ENCODE assay signal across 8 mouse cellular contexts in genomic region chr16:33988358-33989012, GRCm38 (mm10). TPM values are rescaled to one million over a fixed set of nuclear protein-coding genes. Genes with fewer than 3 reads are reported as not detected.
DNase-seq lines count a peak whose midpoint lies in the region; ATAC-seq and TF ChIP-seq lines count a peak whose summit lies in the region.

No protein-coding gene starts in this region.

- no peaks in the 10 kb centered on the region for H3K36me3 ChIP-seq in forebrain, embryonic 11.5 days (ENCODE audit: control insufficient read depth, insufficient read depth, low read length)
- peaks cover 16% of the 10 kb centered on the region; the same call in 1 of the 2 replicates for H3K36me3 ChIP-seq in forebrain, embryonic 15.5 days
- H3K36me3 ChIP-seq in liver, adult 2 months (ENCODE audit: control insufficient read depth, insufficient read depth, low read length) = no peaks in the 10 kb centered on the region
- no peaks in the 10 kb centered on the region for H3K36me3 ChIP-seq in small intestine, adult 2 months (ENCODE audit: control insufficient read depth, insufficient read depth, low read length)

- intact Hi-C loops in heart, postnatal 36 days (cut with DNase I) = loop anchor here (1.0 kb wide), 2 partner anchors 37 to 168 kb away; no protein-coding TSS in a partner anchor

- WGBS in forebrain, embryonic 11.5 days = 66% methylated on average over 17 of the region's 17 CpGs
- 62% methylated on average over 17 of the region's 17 CpGs for WGBS in forebrain, embryonic 15.5 days
- WGBS in liver, adult 2 months = 53% methylated on average over 17 of the region's 17 CpGs
- WGBS in small intestine, adult 2 months = 52% methylated on average over 17 of the region's 17 CpGs

- no peaks in the 10 kb centered on the region for H3K4me1 ChIP-seq in forebrain, embryonic 11.5 days (replicated peaks; ENCODE audit: control insufficient read depth, insufficient read depth, low read length)
- no peaks in the 10 kb centered on the region for H3K4me1 ChIP-seq in forebrain, embryonic 15.5 days
- no peaks in the 10 kb centered on the region for H3K4me1 ChIP-seq in liver, adult 2 months (ENCODE audit: control insufficient read depth, insufficient read depth, low read length)
- peaks cover 14% of the 10 kb centered on the region for H3K4me1 ChIP-seq in small intestine, adult 2 months (ENCODE audit: control insufficient read depth, insufficient read depth, insufficient read length, low read length)

- H3K9me3 ChIP-seq in forebrain, embryonic 11.5 days (ENCODE audit: control insufficient read depth, low read length) = no peaks in the 10 kb centered on the region
- no peaks in the 10 kb centered on the region for H3K9me3 ChIP-seq in forebrain, embryonic 15.5 days

- H3K9ac ChIP-seq in forebrain, embryonic 11.5 days (ENCODE audit: low read length) = no peak overlapping the region
- no peak overlapping the region for H3K9ac ChIP-seq in forebrain, embryonic 15.5 days (replicated peaks)
- H3K9ac ChIP-seq in liver, adult 2 months (ENCODE audit: low read depth, low read length) = no peak overlapping the region

- no peaks in the 10 kb centered on the region for H3K79me2 ChIP-seq in liver, adult 2 months (ENCODE audit: control insufficient read depth, insufficient read depth, low read length)

- no peak for ATAC-seq in forebrain, embryonic 11.5 days (replicated peaks; ENCODE audit: low FRiP score)
- ATAC-seq in forebrain, embryonic 15.5 days (replicated peaks) = no peak

- H3K4me3 ChIP-seq in forebrain, embryonic 11.5 days (ENCODE audit: low read depth, low read length) = no peak overlapping the region
- no peak overlapping the region for H3K4me3 ChIP-seq in forebrain, embryonic 15.5 days
- no peak overlapping the region for H3K4me3 ChIP-seq in liver, adult 2 months (ENCODE audit: insufficient read depth, low read depth, low read length)
- H3K4me3 ChIP-seq in small intestine, adult 2 months (ENCODE audit: low read depth, low read length) = no peak overlapping the region

- H3K27ac ChIP-seq in forebrain, embryonic 11.5 days (ENCODE audit: low read depth, low read length) = no peak overlapping the region
- H3K27ac ChIP-seq in forebrain, embryonic 15.5 days (replicated peaks) = no peak overlapping the region
- no peak overlapping the region for H3K27ac ChIP-seq in liver, adult 2 months (replicated peaks; ENCODE audit: insufficient read depth, low read depth, low read length)
- peak overlapping the region; percentile 69 for H3K27ac ChIP-seq in small intestine, adult 2 months (ENCODE audit: insufficient read depth, low read depth, low read length)

- TF ChIP-seq POLR2A in liver, adult 2 months (IDR thresholded peaks at IDR 0.05; ENCODE audit: extremely low read depth, insufficient read depth, low read length) = no peak
- TF ChIP-seq POLR2A in small intestine, adult 2 months (IDR thresholded peaks at IDR 0.05; ENCODE audit: low read depth, low read length) = no peak

- H3K27me3 ChIP-seq in forebrain, embryonic 11.5 days (ENCODE audit: control insufficient read depth, insufficient read depth, low read length) = no peaks in the 10 kb centered on the region
- no peaks in the 10 kb centered on the region for H3K27me3 ChIP-seq in forebrain, embryonic 15.5 days
- H3K27me3 ChIP-seq in liver, adult 2 months (ENCODE audit: control insufficient read depth, insufficient read depth, low read length) = no peaks in the 10 kb centered on the region
- H3K27me3 ChIP-seq in small intestine, adult 2 months (ENCODE audit: control insufficient read depth, insufficient read depth, low read length) = no peaks in the 10 kb centered on the region

- peak; percentile 87 for TF ChIP-seq CTCF in liver, adult 2 months (IDR thresholded peaks at IDR 0.05; ENCODE audit: low read depth, low read length)
- peak; percentile 94; the same call in 1 of the 2 replicates for TF ChIP-seq CTCF in small intestine, adult 2 months (IDR thresholded peaks at IDR 0.05; ENCODE audit: extremely low read depth, insufficient read length, insufficient replicate concordance, low read depth, low read length)

- DNase-seq in forebrain, embryonic 11.5 days (ENCODE audit: low spot score) = peak; percentile 66
- DNase-seq in right cerebral cortex, postnatal 14 days = peak; percentile 45
- DNase-seq in right cerebral cortex, postnatal 25 days = no peak
- DNase-seq in cerebellum, adult 9-10 months = peak; percentile 35
- DNase-seq in heart, postnatal 36 days = peak; percentile 57 to 69
- peak; percentile 49 for DNase-seq in liver, adult 2 months (ENCODE audit: extremely low read depth, low read depth, low spot score)

- no peak overlapping the region for H3K4me2 ChIP-seq in forebrain, embryonic 11.5 days (ENCODE audit: low read depth, low read length, severe bottlenecking)
- no peak overlapping the region for H3K4me2 ChIP-seq in forebrain, embryonic 15.5 days (replicated peaks)

RNA-seq across cellular contexts. Expression of gene Umps, which starts 21.6 kb away (rescaled TPM):
- 77.4 and 79.9 TPM in 2 replicates for polyA plus RNA-seq in forebrain, embryonic 11.5 days (2014; fragmentation: Nextera tagmentation; extraction: Ambion mirVana)
- polyA plus RNA-seq in forebrain, embryonic 15.5 days (2015; fragmentation: Nextera tagmentation; extraction: Ambion mirVana) = 32.9 and 34.5 TPM in 2 replicates
- total RNA-seq in heart, postnatal 36 days (2021) = 1 to 10 TPM; 7.9 to 8.6 TPM
- total RNA-seq in liver, adult 2 months (2014; rRNA removed) = 25.4 and 26.5 TPM in 2 replicates
- polyA plus RNA-seq in liver, adult 2 months (2012; rRNA removed) = 12.9 and 14.9 TPM in 2 replicates
- 1.7 and 2.4 TPM in 2 replicates for polyA plus RNA-seq in small intestine, adult 2 months (2012; rRNA removed)
